8 mouse cellular contexts compared by ENCODE assay signal in genomic region chr2:119547522-119548370, GRCm38 (mm10). TPM values are rescaled to one million over a fixed set of nuclear protein-coding genes. Genes with fewer than 3 reads are reported as not detected.
DNase-seq lines count a peak whose midpoint lies in the region; ATAC-seq and TF ChIP-seq lines count a peak whose summit lies in the region.

Gene Exd1 (minus strand): TSS chr2:119547627.
Gene Chp1 (plus strand): TSS chr2:119547697.

- intact Hi-C loops in gastrocnemius, adult 2 months (cut with DNase I) = loop anchor here (1.0 to 5.0 kb wide), 3 partner anchors 47 to 130 kb away; partner anchors contain the start of genes Ino80 and Rtf1
- intact Hi-C loops in left cerebral cortex, adult 2 months (cut with DNase I) = loop anchor here (1.0 to 5.0 kb wide), 3 partner anchors 47 to 115 kb away; partner anchors contain the start of genes Ino80 and Ndufaf1

- DNase-seq in ZHBTc4 (ENCODE audit: low read depth, low spot score) = peak; percentile 99
- DNase-seq in gastrocnemius, adult 2 months = peak; percentile 100
- peak; percentile 100 for DNase-seq in hindbrain, postnatal 0 days (ENCODE audit: low spot score)
- DNase-seq in left cerebral cortex, adult 2 months (ENCODE audit: extremely low spot score in 1 of 2, low spot score in 2 of 2) = peak; percentile 97 to 99
- DNase-seq in right cerebral cortex, adult 2 months (ENCODE audit: low spot score in 2 of 2) = peak; percentile 98 to 99
- peak; percentile 100 for DNase-seq in urinary bladder, postnatal 14 days (ENCODE audit: low spot score)

- no peaks in the 10 kb centered on the region for H3K27me3 ChIP-seq in hindbrain, postnatal 0 days (ENCODE audit: insufficient read depth, low read length)

- peak within 1 kb of the TSS; percentile 93 for H3K4me3 ChIP-seq in gastrocnemius, adult 2 months
- H3K4me3 ChIP-seq in hindbrain, postnatal 0 days (ENCODE audit: low read length) = peak within 1 kb of the TSS; percentile 89
- H3K4me3 ChIP-seq in left cerebral cortex, adult 2 months = peak within 1 kb of the TSS; percentile 65

- peak within 1 kb of the TSS; percentile 76 for H3K9ac ChIP-seq in hindbrain, postnatal 0 days (replicated peaks; ENCODE audit: low read length)

- under 1% methylated on average over 55 of the region's 57 CpGs for WGBS in hindbrain, postnatal 0 days

- 0 out of 2 replicates have a peak, but pooled peaks cover 8% of the 10 kb centered on the region for H3K4me1 ChIP-seq in hindbrain, postnatal 0 days (ENCODE audit: insufficient read depth, low read length)

- peak; percentile 93 for ATAC-seq in common myeloid progenitor, adult 5-6 weeks (replicated peaks; ENCODE audit: low read depth, poor library complexity, severe bottlenecking)
- peak; percentile 98 for ATAC-seq in hindbrain, postnatal 0 days
- ATAC-seq in megakaryocyte, adult 5-6 weeks (ENCODE audit: poor library complexity, severe bottlenecking) = peak; percentile 89

- peak within 1 kb of the TSS; percentile 80 for H3K4me2 ChIP-seq in hindbrain, postnatal 0 days (ENCODE audit: low read depth, low read length)

- H3K27ac ChIP-seq in gastrocnemius, adult 2 months = peak within 1 kb of the TSS; percentile 94
- peak within 1 kb of the TSS; percentile 88 for H3K27ac ChIP-seq in hindbrain, postnatal 0 days
- H3K27ac ChIP-seq in left cerebral cortex, adult 2 months = peak within 1 kb of the TSS; percentile 84

- no peaks in the 10 kb centered on the region for H3K9me3 ChIP-seq in hindbrain, postnatal 0 days (ENCODE audit: low read length)

- H3K36me3 ChIP-seq in hindbrain, postnatal 0 days (ENCODE audit: insufficient read depth, low read length) = no peaks in the 10 kb centered on the region

- no peak for TF ChIP-seq CTCF in gastrocnemius, adult 2 months (IDR thresholded peaks at IDR 0.05)
- peak; percentile 3; the same call in 1 of the 2 replicates for TF ChIP-seq CTCF in hindbrain, postnatal 0 days (IDR thresholded peaks at IDR 0.05; ENCODE audit: low read depth)
- no peak for TF ChIP-seq CTCF in left cerebral cortex, adult 2 months (IDR thresholded peaks at IDR 0.05)

RNA-seq across cellular contexts. Expression of gene Exd1, which starts in this region (rescaled TPM):
- total RNA-seq in common myeloid progenitor, adult 5-6 weeks (2017) = 0.05 and 0.09 TPM in 2 replicates
- 1 to 10 TPM in 1 of 2 experiments, under 1 TPM in 1; 0.77 to 2.0 TPM for total RNA-seq in gastrocnemius, adult 2 months (2021)
- 0.83 and 1.2 TPM in 2 replicates for total RNA-seq in hindbrain, postnatal 0 days (2014; rRNA removed)
- 0.58 and 0.74 TPM in 2 replicates for polyA plus RNA-seq in hindbrain, postnatal 0 days (2015; fragmentation: Nextera tagmentation; extraction: Ambion mirVana)
- total RNA-seq in left cerebral cortex, adult 2 months (2021) = under 1 TPM; 0.50 to 0.61 TPM
- total RNA-seq in megakaryocyte, adult 5-6 weeks (2015) = 0.48 TPM in 1 of 2 replicates, not detected in the other
- 0.04 TPM in 1 of 2 replicates, not detected in the other for total RNA-seq in megakaryocyte, adult 5-6 weeks (2017)

RNA-seq across cellular contexts. Expression of gene Chp1, which starts in this region (rescaled TPM):
- 48.8 and 50.5 TPM in 2 replicates for total RNA-seq in common myeloid progenitor, adult 5-6 weeks (2017)
- 10 to 100 TPM; 75.1 to 80.9 TPM for total RNA-seq in gastrocnemius, adult 2 months (2021)
- 49.2 and 54.8 TPM in 2 replicates for total RNA-seq in hindbrain, postnatal 0 days (2014; rRNA removed)
- 51.4 and 52.4 TPM in 2 replicates for polyA plus RNA-seq in hindbrain, postnatal 0 days (2015; fragmentation: Nextera tagmentation; extraction: Ambion mirVana)
- 100 to 1,000 TPM; 173 to 174 TPM for total RNA-seq in left cerebral cortex, adult 2 months (2021)
- total RNA-seq in megakaryocyte, adult 5-6 weeks (2015) = 90.6 and 99.8 TPM in 2 replicates
- 94.3 and 133 TPM in 2 replicates for total RNA-seq in megakaryocyte, adult 5-6 weeks (2017)

Comparison
In these comparisons a context has a peak if more than half of its experiments do, and no peak if none do; other contexts are left out.
1. Peak in every context shown above with its lines: DNase-seq, ATAC-seq, H3K4me3 ChIP-seq and H3K27ac ChIP-seq.